Mouse (Mus musculus): ENCODE data around the gene Dld.

DNA sequence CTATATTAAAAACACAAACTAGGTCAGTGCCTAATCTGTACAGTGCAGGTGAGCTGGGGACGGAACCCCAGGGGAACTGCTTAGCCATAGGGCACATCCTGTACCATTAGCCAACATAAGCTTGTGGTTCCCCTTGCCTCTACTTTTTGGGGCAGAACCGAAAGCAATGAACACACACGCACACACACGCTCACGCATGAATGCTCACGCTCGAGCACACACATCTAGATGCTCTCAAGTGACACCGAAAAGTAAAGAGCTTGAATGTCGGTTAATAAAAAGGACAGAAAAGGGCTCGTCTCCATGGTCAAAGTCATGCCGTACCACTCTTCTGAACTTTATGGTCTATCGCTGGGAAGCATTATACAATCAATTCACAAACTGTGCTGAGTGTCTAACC, 40.4 kb upstream of the Dld start:
- TF ChIP-seq POLR2A (IDR thresholded peaks at IDR 0.05; ENCODE audit: insufficient read length, low read depth) = no peak
- no peak for TF ChIP-seq USF1 (IDR thresholded peaks at IDR 0.05; ENCODE audit: low read depth)
- TF ChIP-seq MAX (IDR thresholded peaks at IDR 0.05; ENCODE audit: low read depth) = no peak
- no peak for TF ChIP-seq REST (IDR thresholded peaks at IDR 0.05; ENCODE audit: insufficient read depth, insufficient read length)
- no peak for TF ChIP-seq TCF3 (IDR thresholded peaks at IDR 0.05; ENCODE audit: insufficient read length, low read depth)
- TF ChIP-seq MYOG (IDR thresholded peaks at IDR 0.05; ENCODE audit: control insufficient read depth in 1 of 3, insufficient read depth in 1 of 3, insufficient read length in 2 of 3, low read depth in 2 of 3) = no peak
- TF ChIP-seq MYOD1 (IDR thresholded peaks at IDR 0.05; ENCODE audit: control insufficient read depth in 1 of 3, insufficient read length in 2 of 3, low read depth in 2 of 3) = no peak

All from myocyte (in vitro differentiated cells).